Mouse (Mus musculus) thymus, postnatal 36 days (tissue): ENCODE data around the gene Spag16.
"Not testable (repeated sequence)": the region's sequence is repeated elsewhere in the genome, so short reads cannot be mapped to it uniquely, and the experiment has no call there.

Source experiments
- DNase-seq, 2 experiments: peaks; one replicate each; pipeline ENCODE4 v3.0.0; 2022; ENCODE audit warnings: mixed read lengths in 2 of 2

Gene Spag16

GRCm38 (mm10) chr1:69826806-69827703 lies at the start of gene Spag16:
TSS of gene Spag16 (plus strand) at chr1:69826970.
- peak; percentile 20 to 53 for DNase-seq

GRCm38 (mm10) chr1:69785129-69785528 lies 41.6 kb upstream of the Spag16 start:
- DNase-seq = peak in 1 of 2 experiments; percentile 34

- no peak for DNase-seq
These were observed 40.1 kb upstream of the Spag16 start for GRCm38 (mm10) chr1:69786716-69787115.

GRCm38 (mm10) chr1:69787379-69787778 lies 39.4 kb upstream of the Spag16 start:
- DNase-seq = no peak

- peak; percentile 47 to 48 for DNase-seq
These were observed 36.2 kb upstream of the Spag16 start for GRCm38 (mm10) chr1:69790337-69791250.

- no peak for DNase-seq
These were observed 27.7 kb upstream of the Spag16 start for GRCm38 (mm10) chr1:69798948-69799565.

GRCm38 (mm10) chr1:69810161-69810560 lies 16.6 kb upstream of the Spag16 start:
- DNase-seq = peak; percentile 36 to 55

- not testable (repeated sequence) for DNase-seq
These were observed 1.1 kb upstream of the Spag16 start for GRCm38 (mm10) chr1:69825635-69826034.

GRCm38 (mm10) chr1:69828872-69829479 lies 2.2 kb downstream of the Spag16 start:
- no peak for DNase-seq

GRCm38 (mm10) chr1:69830586-69830985 lies 3.8 kb downstream of the Spag16 start:
- no peak for DNase-seq

- DNase-seq = peak; percentile 15
These were observed 4.2 kb downstream of the Spag16 start for GRCm38 (mm10) chr1:69831002-69831401.

- not testable (repeated sequence) for DNase-seq
These were observed 6.7 kb downstream of the Spag16 start for GRCm38 (mm10) chr1:69833476-69833875.

GRCm38 (mm10) chr1:69853436-69853835 lies 26.7 kb downstream of the Spag16 start:
- DNase-seq = no peak

GRCm38 (mm10) chr1:69867776-69868175 lies 41.0 kb downstream of the Spag16 start:
- DNase-seq = no peak

- DNase-seq = no peak
These were observed 129.8 kb downstream of the Spag16 start for GRCm38 (mm10) chr1:69956606-69957005.

- no peak for DNase-seq
These were observed 170.1 kb downstream of the Spag16 start for GRCm38 (mm10) chr1:69996874-69997273.

GRCm38 (mm10) chr1:70012991-70013390 lies 186.2 kb downstream of the Spag16 start:
- DNase-seq = no peak

GRCm38 (mm10) chr1:70037384-70037783 lies 210.6 kb downstream of the Spag16 start:
- no peak for DNase-seq

GRCm38 (mm10) chr1:70067404-70067803 lies 240.6 kb downstream of the Spag16 start:
- DNase-seq = no peak

GRCm38 (mm10) chr1:70073440-70073839 lies 246.7 kb downstream of the Spag16 start:
- DNase-seq = no peak

- DNase-seq = no peak
These were observed 252.0 kb downstream of the Spag16 start for GRCm38 (mm10) chr1:70078806-70079205.

GRCm38 (mm10) chr1:70082208-70082878 lies 255.6 kb downstream of the Spag16 start:
- DNase-seq = no peak
